Mouse (Mus musculus) ES-Bruce4 (cell line): ENCODE measurements around the gene Hnf1b.

Experiments used
- CTCF ChIP-seq: IDR thresholded peaks from one replicate; pipeline ENCODE4 v1.8.1; 2011; ENCODE audit warnings: low read depth, low read length
- EP300 ChIP-seq: IDR thresholded peaks from 2 replicates; pipeline ENCODE4 v1.6.1; 2011; ENCODE audit warnings: low read depth, low read length; ENCODE audit not compliant: insufficient read depth
- POLR2A ChIP-seq: IDR thresholded peaks from one replicate; pipeline ENCODE4 v1.8.1; 2011; ENCODE audit warnings: low read length; ENCODE audit not compliant: insufficient read depth

DNA sequence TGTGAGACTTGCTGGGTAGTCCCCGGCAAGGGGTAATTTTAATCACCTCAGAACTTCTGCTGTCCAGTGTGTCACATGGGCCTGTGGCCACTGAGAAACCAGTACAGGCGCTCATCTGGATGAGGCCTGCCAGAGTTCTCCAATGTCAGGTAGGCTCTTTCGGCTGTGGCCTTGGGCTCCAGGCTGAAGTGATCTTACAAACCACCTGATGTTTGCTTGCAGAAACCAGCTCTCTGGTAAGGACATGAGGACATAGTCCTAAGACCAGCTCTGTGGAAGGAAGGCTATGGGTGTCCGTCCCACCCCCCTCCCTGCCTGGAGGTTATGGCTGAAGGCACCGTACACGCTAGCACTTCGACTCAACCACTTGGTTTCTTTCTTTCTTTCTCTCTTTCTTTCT lies 26.8 kb downstream of the Hnf1b start:
- TF ChIP-seq POLR2A (no peak), EP300 (no peak), CTCF (no peak)
